Mouse (Mus musculus) neural tube, embryonic 14.5 days (tissue): Measurements from ENCODE around the gene Gm11060. TPM values are rescaled to one million over a fixed set of nuclear protein-coding genes. Genes with fewer than 3 reads are reported as not detected.

Experiments
- ATAC-seq: fragments of 200-750 bp; cut with Nextera tagmentation; 2 replicates; pipeline ENCODE4 v1.8.0; 2017; ENCODE audit warnings: low read depth, mild to moderate bottlenecking, moderate TSS enrichment, moderate library complexity
- H3K27ac ChIP-seq: fragments of 300-500 bp; sonication (generic); 2 replicates; pipeline ENCODE4 v1.5.1; 2014; ENCODE audit warnings: low read depth, mild to moderate bottlenecking, control low read depth, low read length, moderate library complexity, mixed read lengths
- H3K27me3 ChIP-seq: fragments of 300-500 bp; sonication (generic); 2 replicates; pipeline ENCODE4 v1.6.1; 2014; ENCODE audit warnings: low read length; ENCODE audit not compliant: control insufficient read depth, insufficient read depth
- H3K36me3 ChIP-seq: fragments of 300-500 bp; sonication (generic); 2 replicates; pipeline ENCODE4 v1.6.1; 2014; ENCODE audit warnings: low read length, mixed read lengths; ENCODE audit not compliant: control insufficient read depth, insufficient read depth
- H3K4me1 ChIP-seq: fragments of 300-500 bp; sonication (generic); 2 replicates; pipeline ENCODE4 v1.6.1; 2014; ENCODE audit warnings: low read length; ENCODE audit not compliant: control insufficient read depth, insufficient read depth
- H3K4me2 ChIP-seq: fragments of 300-500 bp; sonication (generic); 2 replicates; pipeline ENCODE4 v1.6.1; 2014; ENCODE audit warnings: mild to moderate bottlenecking, low read depth, low read length, control low read depth
- H3K4me3 ChIP-seq: fragments of 300-500 bp; sonication (generic); 2 replicates; pipeline ENCODE4 v1.5.1; 2014; ENCODE audit warnings: low read depth, low read length, control low read depth, mixed read lengths
- H3K9ac ChIP-seq: fragments of 300-500 bp; sonication (generic); replicated peaks from 2 replicates; pipeline ENCODE4 v1.6.1; 2014; ENCODE audit warnings: low read depth, mild to moderate bottlenecking, control low read depth, low read length, mixed read lengths
- H3K9me3 ChIP-seq: fragments of 300-500 bp; sonication (generic); 2 replicates; pipeline ENCODE4 v1.6.1; 2016; ENCODE audit warnings: low read length; ENCODE audit not compliant: control insufficient read depth
- WGBS: fragments of 180-500 bp; shearing (Covaris S2); extraction: QIAGEN DNeasy Blood & Tissue Kit; methylation state at CpG from one replicate; pipeline ENCODE4 v1.1.7; 2014; 5-methylcytosine and 5-hydroxymethylcytosine counted together
- polyA plus RNA-seq: library from polyadenylated mRNA; unstranded; fragments of >200 nt; fragmentation: Nextera tagmentation; extraction: Ambion mirVana; gene quantifications from 2 replicates; pipeline ENCODE4 v1.2.1, GENCODE M21; 2014

Gene Gm11060
- polyA plus RNA-seq, 1 experiment from 2014 or later: not detected

DNA sequence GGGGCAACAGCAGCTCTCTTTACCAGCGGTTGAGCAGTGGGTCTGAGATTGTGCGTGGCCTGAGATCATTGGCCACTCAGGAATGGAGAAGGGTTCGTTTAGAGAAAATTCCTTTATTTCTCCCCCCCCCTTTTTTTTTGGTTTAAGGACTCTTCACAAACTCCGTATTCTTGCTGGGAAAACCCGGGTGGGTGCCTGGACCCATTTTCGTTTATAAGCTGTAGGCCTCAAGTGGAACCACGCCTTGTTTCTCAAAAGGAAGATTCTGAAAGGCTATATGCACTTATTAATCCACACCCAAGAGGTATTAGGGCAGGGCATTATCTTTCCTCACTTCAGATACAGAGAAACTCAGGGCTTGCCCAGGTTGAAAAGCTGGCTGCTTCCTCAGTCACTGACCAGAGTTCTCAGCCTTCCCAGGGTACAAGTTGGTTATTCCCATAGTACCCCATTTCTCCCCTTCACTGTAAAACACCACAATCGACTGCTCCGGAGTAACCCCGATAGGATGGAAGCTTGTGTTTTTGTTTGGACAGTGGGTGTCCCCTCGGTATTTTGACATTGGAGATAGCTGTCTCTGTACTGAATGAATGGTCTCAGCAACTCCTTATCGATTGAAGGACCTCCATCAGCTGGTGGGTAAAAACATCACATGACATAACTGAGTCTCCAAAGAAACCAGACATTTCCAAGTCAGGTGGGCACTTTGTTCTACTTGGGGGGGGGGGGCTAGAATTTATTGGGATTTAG, 39.4 kb downstream of the Gm11060 start:
- Histone ChIP-seq H3K9me3 (no peaks in the 10 kb centered on the region), H3K27me3 (peaks cover 74% of the 10 kb centered on the region), H3K4me1 (no peaks in the 10 kb centered on the region), H3K36me3 (no peaks in the 10 kb centered on the region), H3K9ac (no peak overlapping the region), H3K27ac (no peak overlapping the region), H3K4me3 (no peak overlapping the region), H3K4me2 (no peak overlapping the region)
- ATAC-seq: no peak
- 4% methylated on average over 12 of the region's 12 CpGs for WGBS

DNA sequence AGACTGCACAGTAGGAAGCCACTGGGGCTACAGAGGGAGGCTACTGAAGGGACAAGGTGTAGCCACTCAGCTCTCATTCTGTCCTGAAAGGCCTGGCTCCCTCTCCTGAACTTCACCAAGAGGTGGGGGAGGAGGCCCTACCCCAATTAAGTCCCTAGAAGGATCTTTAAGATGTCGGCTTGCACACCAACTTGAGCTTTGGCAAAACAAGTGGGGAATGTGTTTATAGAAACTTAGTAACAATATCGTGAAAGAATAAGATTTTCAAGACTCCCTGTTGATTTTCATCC, 39.9 kb downstream of the Gm11060 start:
- H3K4me3 ChIP-seq: no peak overlapping the region
- peaks cover 76% of the 10 kb centered on the region for H3K27me3 ChIP-seq
- H3K27ac ChIP-seq: no peak overlapping the region
- 0% methylated on average over 2 of the region's 2 CpGs for WGBS
- H3K36me3 ChIP-seq: no peaks in the 10 kb centered on the region
- no peaks in the 10 kb centered on the region for H3K4me1 ChIP-seq
- H3K9me3 ChIP-seq: no peaks in the 10 kb centered on the region
- ATAC-seq: no peak
- no peak overlapping the region for H3K9ac ChIP-seq
- H3K4me2 ChIP-seq: no peak overlapping the region

DNA sequence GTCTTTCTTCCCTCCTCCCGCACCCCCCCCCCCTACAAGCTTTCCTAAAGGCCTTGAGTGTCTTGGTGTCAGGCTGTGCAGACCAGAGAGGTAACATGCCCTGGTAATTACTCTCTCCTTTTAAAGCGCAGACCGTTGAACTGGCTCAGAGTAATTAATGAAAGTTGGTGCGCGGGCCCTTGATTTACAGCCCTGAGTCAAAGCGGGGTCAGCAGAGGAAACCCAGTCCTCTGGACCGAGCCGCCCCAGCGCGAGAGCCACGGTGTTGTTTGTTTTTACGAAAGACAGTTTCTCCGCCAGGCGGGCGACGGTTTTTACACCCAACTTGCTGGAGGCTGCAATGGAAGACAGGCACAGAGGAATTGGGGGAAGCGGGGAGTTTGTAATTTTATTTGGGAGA, 40.5 kb downstream of the Gm11060 start:
- Histone ChIP-seq H3K4me3 (no peak overlapping the region), H3K9ac (no peak overlapping the region), H3K4me1 (no peaks in the 10 kb centered on the region), H3K4me2 (no peak overlapping the region), H3K9me3 (no peaks in the 10 kb centered on the region), H3K27me3 (peaks cover 76% of the 10 kb centered on the region), H3K27ac (no peak overlapping the region), H3K36me3 (no peaks in the 10 kb centered on the region)
- WGBS: 2% methylated on average over 17 of the region's 17 CpGs
- no peak for ATAC-seq

DNA sequence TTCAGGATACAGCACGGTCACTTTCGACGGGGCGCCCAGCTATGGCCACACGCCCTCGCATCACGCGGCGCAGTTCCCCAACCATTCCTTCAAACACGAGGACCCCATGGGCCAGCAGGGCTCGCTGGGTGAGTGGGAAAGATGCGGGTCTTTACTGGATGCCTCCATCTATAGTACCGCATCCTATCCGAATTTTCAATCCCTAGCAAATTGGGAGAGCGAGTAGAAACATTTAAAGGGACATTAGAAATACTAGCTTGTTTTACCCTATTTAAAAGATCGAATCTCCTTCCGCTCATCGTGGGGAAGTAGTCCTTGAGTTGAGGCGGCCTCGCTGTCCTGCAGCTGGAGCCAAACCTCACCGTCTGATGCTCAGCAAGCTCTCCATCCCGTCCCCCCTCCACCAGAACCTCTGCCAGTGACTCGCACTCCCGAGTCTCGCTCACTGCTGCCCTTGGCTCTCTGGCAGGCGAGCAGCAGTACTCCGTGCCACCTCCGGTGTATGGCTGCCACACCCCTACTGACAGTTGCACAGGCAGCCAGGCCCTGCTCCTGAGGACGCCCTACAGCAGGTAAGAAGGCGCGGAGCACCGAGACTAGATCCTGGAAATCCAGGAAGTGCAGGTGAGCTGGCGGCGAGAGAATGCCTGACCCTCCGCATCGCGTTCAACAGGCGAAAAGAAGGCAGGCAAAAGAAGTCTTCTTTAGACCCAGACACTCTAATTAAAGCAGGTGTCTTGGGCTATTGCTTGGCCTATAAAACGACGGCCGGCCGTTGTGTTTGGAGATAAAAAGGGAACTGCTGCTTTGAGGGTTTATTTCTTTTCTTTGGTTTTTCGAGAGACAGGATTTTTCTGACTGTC, 41.3 kb downstream of the Gm11060 start:
- H3K4me1 ChIP-seq: no peaks in the 10 kb centered on the region
- H3K36me3 ChIP-seq: no peaks in the 10 kb centered on the region
- no peak overlapping the region for H3K4me3 ChIP-seq
- H3K27me3 ChIP-seq: peaks cover 74% of the 10 kb centered on the region
- no peaks in the 10 kb centered on the region for H3K9me3 ChIP-seq
- no peak overlapping the region for H3K27ac ChIP-seq
- under 1% methylated on average over 43 of the region's 43 CpGs for WGBS
- no peak overlapping the region for H3K9ac ChIP-seq
- H3K4me2 ChIP-seq: no peak overlapping the region
- ATAC-seq: no peak

DNA sequence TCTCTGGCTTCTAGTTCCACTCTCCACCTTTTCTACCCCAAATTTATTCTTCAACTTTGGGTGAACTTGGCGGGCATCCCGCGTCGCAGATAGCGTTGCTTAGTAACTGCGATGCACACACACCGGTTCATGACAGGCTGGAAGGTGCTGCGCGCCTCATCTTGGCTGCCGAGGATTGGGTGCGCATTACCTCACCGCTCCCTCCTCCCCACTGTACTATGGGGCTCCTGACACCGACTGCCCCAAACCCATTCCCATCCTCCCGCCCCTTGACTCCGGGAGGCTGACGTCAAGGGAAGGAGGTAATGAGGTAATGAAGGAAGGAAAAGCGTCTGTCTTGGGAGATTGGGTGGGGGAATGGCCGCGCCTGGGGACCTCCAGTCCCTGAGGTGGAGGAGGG, 42.5 kb downstream of the Gm11060 start:
- Histone ChIP-seq H3K4me1 (no peaks in the 10 kb centered on the region), H3K36me3 (no peaks in the 10 kb centered on the region), H3K4me2 (no peak overlapping the region), H3K27ac (no peak overlapping the region), H3K27me3 (peaks cover 69% of the 10 kb centered on the region), H3K9ac (no peak overlapping the region), H3K9me3 (no peaks in the 10 kb centered on the region), H3K4me3 (no peak overlapping the region)
- under 1% methylated on average over 19 of the region's 19 CpGs for WGBS
- peak; percentile 56; the same call in 1 of the 2 replicates for ATAC-seq

DNA sequence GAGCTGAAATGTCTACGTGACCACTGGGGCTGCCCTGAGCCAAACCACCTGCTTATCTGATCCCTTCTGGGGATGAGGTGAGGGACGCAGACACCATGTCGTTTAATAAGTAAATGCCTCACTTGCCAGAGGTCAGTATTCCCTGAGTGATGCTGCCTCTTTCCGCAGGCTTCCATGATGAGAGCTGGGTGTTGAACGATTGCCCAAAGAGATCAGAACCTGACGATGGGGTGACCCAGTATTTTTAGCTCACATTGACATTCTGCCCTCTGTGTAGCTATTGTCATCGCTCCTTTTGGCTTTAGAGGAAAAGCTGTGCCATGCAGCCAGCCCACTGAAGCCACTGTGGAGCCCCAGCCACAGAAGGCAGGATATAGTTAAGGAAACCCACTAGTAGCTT, 47.7 kb downstream of the Gm11060 start:
- Histone ChIP-seq H3K4me3 (no peak overlapping the region), H3K4me2 (no peak overlapping the region), H3K9ac (no peak overlapping the region), H3K9me3 (no peaks in the 10 kb centered on the region), H3K27me3 (peaks cover 41% of the 10 kb centered on the region), H3K27ac (no peak overlapping the region), H3K36me3 (no peaks in the 10 kb centered on the region), H3K4me1 (no peaks in the 10 kb centered on the region)
- WGBS: 83% methylated on average over 7 of the region's 7 CpGs
- ATAC-seq: no peak

DNA sequence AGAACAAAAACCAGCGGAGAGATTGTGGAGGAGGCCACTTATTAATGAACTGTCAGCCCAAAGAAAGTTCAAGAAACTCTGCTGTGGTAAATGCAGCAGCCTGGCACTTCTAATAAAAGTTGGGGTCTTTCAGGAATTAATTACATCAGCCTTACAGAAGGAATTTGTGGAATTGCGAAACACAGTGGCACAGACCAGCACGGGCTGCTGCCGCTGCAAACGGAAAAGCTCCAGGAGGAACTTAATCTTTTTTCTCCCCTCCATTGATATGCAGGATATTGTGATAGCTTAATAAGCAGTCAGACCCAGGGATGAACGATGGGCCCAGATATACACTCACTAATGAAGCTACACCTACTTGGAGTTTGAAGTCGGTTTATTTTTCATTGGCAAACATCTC, 49.6 kb downstream of the Gm11060 start:
- Histone ChIP-seq H3K9me3 (no peaks in the 10 kb centered on the region), H3K36me3 (no peaks in the 10 kb centered on the region), H3K4me3 (no peak overlapping the region), H3K27me3 (peaks cover 24% of the 10 kb centered on the region), H3K4me1 (no peaks in the 10 kb centered on the region), H3K9ac (no peak overlapping the region), H3K27ac (no peak overlapping the region), H3K4me2 (no peak overlapping the region)
- ATAC-seq: no peak
- WGBS: 79% methylated on average over 7 of the region's 7 CpGs

Other genes with a start within 250 kb of the Gm11060 start
- 0.35 and 0.60 TPM in 2 replicates for gene Prrg4, start 242.1 kb upstream of the Gm11060 start, polyA plus RNA-seq
- gene Ccdc73, start 224.2 kb upstream of the Gm11060 start, polyA plus RNA-seq: 7.5 and 9.7 TPM in 2 replicates
- 194 and 200 TPM in 2 replicates for gene Eif3m, start 74.9 kb upstream of the Gm11060 start, polyA plus RNA-seq
- 2.2 TPM in 2 replicates for gene Wt1, start 34.5 kb downstream of the Gm11060 start, polyA plus RNA-seq
- 0.20 TPM in 1 of 2 replicates, not detected in the other for gene Them7, start 132.3 kb downstream of the Gm11060 start, polyA plus RNA-seq